Mouse (Mus musculus) erythroblast, embryonic 14.5 days (primary cell): Measurements from ENCODE around the gene Prtn3. TPM values are rescaled to one million over a fixed set of nuclear protein-coding genes. Genes with fewer than 3 reads are reported as not detected.

ENCODE experiments used
- H3K27me3 ChIP-seq: 2 replicates; pipeline ENCODE4 v1.6.1; 2012; ENCODE audit warnings: inconsistent platforms; ENCODE audit not compliant: control insufficient read depth
- H3K36me3 ChIP-seq: 2 replicates; pipeline ENCODE4 v1.6.1; 2012; ENCODE audit warnings: mild to moderate bottlenecking, inconsistent platforms; ENCODE audit not compliant: control insufficient read depth
- H3K4me1 ChIP-seq: 2 replicates; pipeline ENCODE4 v1.6.1; 2012; ENCODE audit warnings: inconsistent platforms; ENCODE audit not compliant: control insufficient read depth
- H3K4me3 ChIP-seq: replicated peaks from 2 replicates; pipeline ENCODE3; 2012; ENCODE audit warnings: moderate library complexity, mild to moderate bottlenecking, inconsistent platforms
- H3K9me3 ChIP-seq: 2 replicates; pipeline ENCODE4 v1.6.1; 2012; ENCODE audit warnings: low read length, inconsistent platforms, mixed read lengths; ENCODE audit not compliant: control insufficient read depth
- GATA1 ChIP-seq: IDR thresholded peaks from 2 replicates; pipeline ENCODE4 v1.6.1; 2012; ENCODE audit warnings: low read length, inconsistent platforms, mixed read lengths
- TAL1 ChIP-seq: IDR thresholded peaks from 3 replicates; pipeline ENCODE4 v1.6.1; 2012; ENCODE audit warnings: low read length, inconsistent platforms, mixed read lengths
- polyA plus RNA-seq: library from polyadenylated mRNA; stranded (reverse); fragments of >175 nt; gene quantifications from 2 replicates; pipeline ENCODE4 v1.2.3, GENCODE M21; 2012

Prtn3 gene
- polyA plus RNA-seq, 1 experiment = 3.5 TPM

- Histone ChIP-seq H3K4me1 (peaks cover 75% of the 10 kb centered on the region), H3K36me3 (peaks cover 34% of the 10 kb centered on the region), H3K4me3 (peak within 1 kb of the TSS; percentile 82), H3K9me3 (no peaks in the 10 kb centered on the region), H3K27me3 (no peaks in the 10 kb centered on the region)
- TF ChIP-seq GATA1 = no peak
Measured at GRCm38 (mm10) chr10:79853860-79854795, 20.1 kb upstream of the Prtn3 start, which contains the start of gene Ptbp1. Gene Ptbp1 (plus strand): TSS chr10:79854427.

- Histone ChIP-seq H3K4me1 (peaks cover 81% of the 10 kb centered on the region), H3K9me3 (no peaks in the 10 kb centered on the region), H3K27me3 (no peaks in the 10 kb centered on the region; the same call in 1 of the 2 replicates), H3K4me3 (peak overlapping the region; percentile 82), H3K36me3 (peaks cover 43% of the 10 kb centered on the region)
- no peak for TF ChIP-seq TAL1
- no peak for TF ChIP-seq GATA1
Measured at GRCm38 (mm10) chr10:79854801-79855541, 19.3 kb upstream of the Prtn3 start.

- Histone ChIP-seq H3K36me3 (peaks cover 50% of the 10 kb centered on the region), H3K4me1 (peaks cover 80% of the 10 kb centered on the region), H3K27me3 (no peaks in the 10 kb centered on the region; the same call in 1 of the 2 replicates), H3K4me3 (peak overlapping the region; percentile 82), H3K9me3 (no peaks in the 10 kb centered on the region)
- TF ChIP-seq TAL1 (no peak), GATA1 (no peak)
Measured at GRCm38 (mm10) chr10:79855558-79856184, 18.6 kb upstream of the Prtn3 start.

- Histone ChIP-seq H3K4me1 (peaks cover 76% of the 10 kb centered on the region), H3K36me3 (peaks cover 56% of the 10 kb centered on the region), H3K27me3 (no peaks in the 10 kb centered on the region; the same call in 1 of the 2 replicates), H3K9me3 (no peaks in the 10 kb centered on the region), H3K4me3 (peak overlapping the region; percentile 82)
- no peak for TF ChIP-seq GATA1
- TF ChIP-seq TAL1 = no peak
Measured at GRCm38 (mm10) chr10:79856280-79856679, 18.0 kb upstream of the Prtn3 start.

GRCm38 (mm10) chr10:79856704-79857451 lies 17.4 kb upstream of the Prtn3 start:
- H3K4me1 ChIP-seq = peaks cover 70% of the 10 kb centered on the region
- H3K9me3 ChIP-seq = no peaks in the 10 kb centered on the region
- TF ChIP-seq TAL1 = no peak
- TF ChIP-seq GATA1 = no peak
- H3K36me3 ChIP-seq = peaks cover 62% of the 10 kb centered on the region
- peak overlapping the region; percentile 82 for H3K4me3 ChIP-seq
- H3K27me3 ChIP-seq = no peaks in the 10 kb centered on the region; the same call in 1 of the 2 replicates

- no peaks in the 10 kb centered on the region for H3K9me3 ChIP-seq
- peaks cover 64% of the 10 kb centered on the region for H3K4me1 ChIP-seq
- H3K4me3 ChIP-seq = peak overlapping the region; percentile 82
- H3K36me3 ChIP-seq = peaks cover 67% of the 10 kb centered on the region
- H3K27me3 ChIP-seq = no peaks in the 10 kb centered on the region; the same call in 1 of the 2 replicates
- TF ChIP-seq TAL1 (no peak), GATA1 (no peak)
Measured at GRCm38 (mm10) chr10:79857452-79857811, 16.8 kb upstream of the Prtn3 start.

GRCm38 (mm10) chr10:79857894-79858293 lies 16.4 kb upstream of the Prtn3 start:
- TF ChIP-seq TAL1 (no peak), GATA1 (no peak)
- H3K27me3 ChIP-seq = no peaks in the 10 kb centered on the region; the same call in 1 of the 2 replicates
- H3K4me3 ChIP-seq = peak overlapping the region; percentile 82
- H3K9me3 ChIP-seq = no peaks in the 10 kb centered on the region
- H3K36me3 ChIP-seq = peaks cover 72% of the 10 kb centered on the region
- H3K4me1 ChIP-seq = peaks cover 59% of the 10 kb centered on the region

GRCm38 (mm10) chr10:79858416-79859074 lies 15.7 kb upstream of the Prtn3 start:
- no peak for TF ChIP-seq GATA1
- TF ChIP-seq TAL1 = no peak
- Histone ChIP-seq H3K4me1 (peaks cover 53% of the 10 kb centered on the region), H3K9me3 (no peaks in the 10 kb centered on the region), H3K4me3 (no peak overlapping the region), H3K27me3 (no peaks in the 10 kb centered on the region; the same call in 1 of the 2 replicates), H3K36me3 (peaks cover 78% of the 10 kb centered on the region)
